Mouse (Mus musculus) heart, postnatal 0 days (tissue): ENCODE data around the gene Bpifb5. TPM values are rescaled to one million over a fixed set of nuclear protein-coding genes. Genes with fewer than 3 reads are reported as not detected.

Source experiments
- polyA plus RNA-seq: library from polyadenylated mRNA; unstranded; fragments of >200 nt; fragmentation: Nextera tagmentation; extraction: Ambion mirVana; gene quantifications from 2 replicates; pipeline ENCODE4 v1.2.1, GENCODE M21; 2015
- total RNA-seq: library from RNA; depleted of rRNA; stranded (reverse); fragments of >200 nt; gene quantifications from 2 replicates; pipeline ENCODE4 v1.2.3, GENCODE M21; 2014; ENCODE audit warnings: low replicate concordance; rRNA removed

Bpifb5 gene
- total and polyA plus RNA-seq, 2 experiments from 2014 or later = 0.18 TPM; not detected in 1

Other genes with a start within 250 kb of the Bpifb5 start
- gene Bpifa6, start 248.8 kb upstream of the Bpifb5 start, total RNA-seq = not detected in 2 replicates
- not detected in 2 replicates for gene Bpifa6, start 248.8 kb upstream of the Bpifb5 start, polyA plus RNA-seq
- not detected in 2 replicates for gene Bpifa2, start 215.5 kb upstream of the Bpifb5 start, total RNA-seq
- gene Bpifa2, start 215.5 kb upstream of the Bpifb5 start, polyA plus RNA-seq = not detected in 2 replicates
- gene Bpifa3, start 93.4 kb upstream of the Bpifb5 start, total RNA-seq = not detected in 2 replicates
- gene Bpifa3, start 93.4 kb upstream of the Bpifb5 start, polyA plus RNA-seq = not detected in 2 replicates
- not detected in 2 replicates for gene Bpifa1, start 80.9 kb upstream of the Bpifb5 start, total RNA-seq
- 0.66 TPM in 1 of 2 replicates, not detected in the other for gene Bpifa1, start 80.9 kb upstream of the Bpifb5 start, polyA plus RNA-seq
- not detected in 2 replicates for gene Bpifa5, start 61.1 kb upstream of the Bpifb5 start, total RNA-seq
- not detected in 2 replicates for gene Bpifa5, start 61.1 kb upstream of the Bpifb5 start, polyA plus RNA-seq
- gene Bpifb1, start 32.9 kb upstream of the Bpifb5 start, total RNA-seq = 5.8 TPM in 1 of 2 replicates, not detected in the other
- gene Bpifb1, start 32.9 kb upstream of the Bpifb5 start, polyA plus RNA-seq = 0.38 and 1.1 TPM in 2 replicates
- not detected in 2 replicates for gene Bpifb9a, start 34.1 kb downstream of the Bpifb5 start, total RNA-seq
- not detected in 2 replicates for gene Bpifb9a, start 34.1 kb downstream of the Bpifb5 start, polyA plus RNA-seq
- not detected in 2 replicates for gene Bpifb9b, start 83.5 kb downstream of the Bpifb5 start, total RNA-seq
- gene Bpifb9b, start 83.5 kb downstream of the Bpifb5 start, polyA plus RNA-seq = not detected in 2 replicates
- gene Cdk5rap1, start 149.3 kb downstream of the Bpifb5 start, total RNA-seq = 12.9 and 32.7 TPM in 2 replicates
- 20.5 and 24.9 TPM in 2 replicates for gene Cdk5rap1, start 149.3 kb downstream of the Bpifb5 start, polyA plus RNA-seq
- gene Snta1, start 184.4 kb downstream of the Bpifb5 start, total RNA-seq = 139 and 158 TPM in 2 replicates
- gene Snta1, start 184.4 kb downstream of the Bpifb5 start, polyA plus RNA-seq = 66.9 and 67.8 TPM in 2 replicates
- 28.0 and 45.1 TPM in 2 replicates for gene Cbfa2t2, start 212.7 kb downstream of the Bpifb5 start, total RNA-seq
- gene Cbfa2t2, start 212.7 kb downstream of the Bpifb5 start, polyA plus RNA-seq = 18.1 and 18.2 TPM in 2 replicates